Mouse (Mus musculus): ENCODE measurements around the gene Fam187a. TPM values are rescaled to one million over a fixed set of nuclear protein-coding genes. Genes with fewer than 3 reads are reported as not detected.

Gene Fam187a
- polyA plus RNA-seq (2017; shearing (Covaris generic)) = not detected

DNA sequence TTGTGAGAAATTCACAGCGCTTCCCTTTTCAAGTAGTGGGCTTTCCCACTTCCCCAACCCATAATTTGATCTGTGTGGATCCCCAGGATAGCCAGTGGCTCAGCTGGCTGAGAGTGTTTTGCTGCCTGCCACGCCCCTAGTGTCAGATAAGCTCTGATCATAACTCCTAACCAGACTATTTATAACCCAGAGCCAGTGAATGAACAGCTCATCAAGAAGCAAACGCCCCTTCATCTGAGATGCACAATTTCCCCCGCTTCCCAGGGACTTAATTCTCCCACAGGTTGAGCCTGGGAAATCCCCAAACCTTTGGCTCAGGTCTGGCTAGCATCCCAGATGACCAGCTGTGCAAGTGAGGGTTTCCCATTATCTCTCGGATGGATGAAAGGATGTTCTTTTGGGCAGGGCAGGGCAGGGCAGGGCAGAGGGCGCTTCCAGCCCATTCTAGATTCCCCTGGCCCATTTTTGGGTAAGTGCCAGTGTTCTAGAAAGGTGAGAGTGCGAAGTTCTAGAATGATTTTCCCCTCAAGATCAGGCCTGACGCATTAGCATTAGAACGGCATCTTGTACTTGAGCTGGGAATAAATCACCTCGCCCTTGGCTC, at the start of gene Fam187a:
Gene Fam187a (plus strand): TSS at position 554 of the 604 bp plus-strand sequence.
- ATAC-seq = no peak

DNA sequence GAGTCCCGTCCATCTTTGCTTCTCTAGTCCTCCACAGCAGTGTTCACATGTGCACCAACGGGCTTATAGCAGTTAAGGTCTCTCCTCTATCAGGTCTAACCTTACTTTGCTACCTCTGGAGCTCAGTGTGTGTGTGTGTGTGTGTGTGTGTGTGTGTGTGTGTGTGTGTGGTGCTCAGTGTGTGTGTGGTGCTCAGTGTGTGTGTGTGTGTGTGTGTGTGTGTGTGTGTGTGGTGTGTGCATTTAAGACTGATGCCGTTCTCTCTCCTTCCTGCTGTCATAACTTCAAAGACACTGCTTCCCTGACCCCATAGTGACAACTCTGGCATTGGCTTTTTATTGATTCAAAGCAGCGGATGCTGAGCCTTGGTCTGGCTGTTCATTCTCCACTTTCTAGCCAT, 49.4 kb upstream of the Fam187a start, which contains the start of gene Higd1b:
Gene Higd1b (plus strand): TSS at position 301 of the 400 bp plus-strand sequence.
- ATAC-seq = no peak

DNA sequence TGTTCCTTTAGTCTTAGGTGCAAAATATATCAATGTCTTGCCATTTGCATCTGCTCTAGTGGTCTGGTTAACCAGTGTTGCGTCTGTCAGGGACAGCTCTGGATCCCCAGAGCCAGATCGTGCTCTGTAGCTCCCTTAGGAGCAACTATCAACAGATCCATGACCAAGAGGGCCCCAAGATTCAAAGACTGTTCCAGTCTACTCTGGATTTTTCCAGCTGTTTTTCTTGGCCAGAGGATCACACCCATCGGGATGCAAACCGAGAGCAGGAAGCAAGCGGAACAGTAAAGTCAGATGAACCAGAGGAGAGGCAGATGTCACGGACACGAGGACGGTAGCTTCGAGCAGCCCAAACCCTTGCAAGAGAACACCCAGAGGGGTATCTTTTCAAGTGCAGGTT, 48.8 kb upstream of the Fam187a start:
- no peak for ATAC-seq

DNA sequence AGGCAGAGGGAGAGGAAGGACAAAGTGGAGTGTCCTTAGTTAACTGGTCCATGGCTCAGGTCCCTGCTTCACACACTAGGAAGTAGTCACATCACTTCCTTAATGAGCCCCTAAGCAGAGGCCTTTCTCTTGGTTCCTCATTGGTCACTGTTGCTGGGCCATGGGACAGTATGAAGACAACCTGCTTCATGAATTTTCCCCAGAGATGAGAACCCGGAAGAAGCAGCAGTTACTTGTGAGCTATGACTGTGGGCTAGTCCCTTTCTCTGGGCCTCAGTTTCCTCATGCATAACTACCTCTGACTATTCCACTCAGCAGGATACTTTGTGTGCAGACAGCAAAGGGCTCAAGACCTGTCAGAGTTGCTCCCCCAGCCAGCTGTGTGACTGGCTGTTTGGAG, 47.6 kb upstream of the Fam187a start:
- no peak for ATAC-seq

DNA sequence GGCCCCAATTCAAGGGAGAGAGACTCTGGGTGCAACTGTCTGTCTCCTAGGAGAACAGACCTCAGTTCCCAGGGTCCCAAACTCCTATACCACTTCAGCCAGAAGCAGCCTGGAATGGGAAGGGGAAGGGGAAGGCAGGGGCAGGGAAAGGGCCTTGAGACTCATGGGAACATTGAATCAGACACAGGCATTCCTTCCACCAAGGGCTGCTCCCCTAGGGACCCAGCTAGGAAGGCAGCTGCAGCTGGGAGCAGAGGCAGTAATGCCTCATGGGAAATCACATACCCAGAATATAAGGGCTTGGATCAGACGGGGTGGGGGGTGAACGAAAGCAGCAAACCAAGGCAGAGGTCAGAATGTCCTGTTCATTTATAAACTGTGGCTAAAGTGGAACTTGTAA, 46.8 kb upstream of the Fam187a start:
- no peak for ATAC-seq

DNA sequence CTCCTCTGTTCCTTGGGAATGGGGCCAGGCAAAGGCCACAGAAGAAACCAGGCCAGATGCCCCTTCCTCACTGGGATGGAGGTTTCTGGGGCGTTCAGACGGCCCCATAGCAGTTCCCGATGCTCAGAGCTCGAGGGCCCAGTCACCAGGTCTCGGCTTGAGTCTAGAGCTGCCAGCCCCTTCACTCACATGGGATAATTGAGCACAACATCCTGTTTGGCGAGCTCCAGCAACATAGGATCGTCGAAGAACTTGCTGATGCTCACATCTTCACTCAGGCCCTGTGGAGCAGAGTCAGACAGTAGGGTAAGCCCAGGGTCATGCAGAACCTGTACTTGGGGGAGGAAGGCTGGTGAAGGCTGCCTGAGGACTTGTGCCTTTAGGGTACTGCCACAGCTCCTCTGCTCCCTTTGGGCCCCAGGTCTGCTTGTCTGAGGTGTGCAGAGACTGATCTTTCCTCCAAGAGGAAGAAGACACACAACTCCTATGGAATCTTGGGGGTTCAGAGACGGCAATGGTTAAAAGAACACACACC, 46.3 kb upstream of the Fam187a start:
- ATAC-seq = no peak

DNA sequence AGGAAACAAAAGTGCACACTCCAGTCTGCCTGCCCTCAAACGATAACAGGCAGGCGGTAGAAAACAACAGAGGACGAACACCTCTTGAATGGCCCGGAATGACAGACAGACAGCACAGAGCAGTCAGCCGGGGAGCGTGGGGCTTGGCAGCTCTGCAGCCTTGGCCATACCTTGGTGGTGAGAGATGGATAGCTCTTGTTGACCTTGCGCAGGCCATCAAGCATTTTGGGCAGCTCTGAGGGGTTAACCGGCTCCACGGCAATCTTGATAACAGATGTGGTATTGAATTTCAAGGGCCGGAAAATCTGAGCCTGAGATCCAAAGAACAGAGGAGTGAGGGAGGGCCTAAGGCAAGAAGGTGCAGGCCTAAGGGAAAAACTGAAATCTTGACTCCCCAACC, 39.0 kb upstream of the Fam187a start:
- no peak for ATAC-seq

DNA sequence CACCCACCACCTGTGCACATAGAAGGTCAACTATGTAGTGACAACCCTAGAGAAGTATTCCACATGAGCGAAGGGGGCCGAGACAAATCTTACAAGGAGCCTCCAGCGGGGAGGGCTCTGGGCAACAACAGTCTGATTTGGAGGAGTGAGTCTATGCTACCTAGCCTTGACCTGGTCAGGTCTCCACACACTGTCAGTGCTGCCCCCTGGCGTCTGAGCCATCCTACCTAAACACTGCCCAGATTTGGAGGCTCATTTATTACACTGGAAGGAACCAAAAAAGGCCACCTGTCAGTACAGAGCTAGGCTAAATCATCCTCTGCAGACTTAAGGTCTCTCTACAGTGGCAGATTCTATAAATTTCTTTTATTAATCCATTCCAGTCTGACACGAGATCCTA, 33.1 kb upstream of the Fam187a start:
- no peak for ATAC-seq

DNA sequence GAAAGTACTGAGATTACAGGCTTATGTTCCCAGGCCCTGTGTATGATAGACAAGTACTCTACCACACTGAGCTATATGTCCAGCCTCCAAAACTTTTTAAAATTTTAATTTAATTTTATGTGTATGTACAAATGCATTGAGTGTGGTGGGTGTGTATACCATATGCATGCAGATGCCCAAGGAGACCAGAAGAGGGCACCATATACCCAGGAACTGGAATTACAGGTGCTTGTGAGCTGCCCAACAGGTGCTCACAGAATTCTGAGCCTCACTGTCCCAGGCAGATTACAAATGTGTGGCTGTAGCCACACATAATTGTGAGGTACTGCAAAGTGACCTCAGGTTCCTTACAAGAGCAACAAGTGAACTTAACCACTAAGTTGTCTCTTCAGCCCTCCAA, 31.2 kb upstream of the Fam187a start:
- ATAC-seq = no peak

DNA sequence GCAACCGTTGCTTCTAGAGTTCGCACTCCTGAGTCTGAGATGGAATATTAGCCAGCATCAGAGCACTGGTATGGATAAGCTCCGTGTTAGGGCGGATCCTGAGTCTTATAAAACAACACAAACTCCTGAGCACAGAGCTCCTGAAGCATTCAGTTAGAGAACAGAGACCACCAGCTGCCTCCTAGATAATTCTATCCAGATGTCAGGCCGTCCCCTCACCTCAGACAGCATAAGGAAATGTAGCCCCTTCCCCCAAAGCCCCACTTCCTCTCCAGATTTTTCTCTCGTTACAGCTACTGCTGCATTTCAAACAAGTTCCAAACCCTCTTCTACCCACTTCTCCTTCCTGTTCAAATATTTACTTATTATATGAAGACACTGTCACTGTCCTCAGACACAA, 29.0 kb upstream of the Fam187a start:
- no peak for ATAC-seq

DNA sequence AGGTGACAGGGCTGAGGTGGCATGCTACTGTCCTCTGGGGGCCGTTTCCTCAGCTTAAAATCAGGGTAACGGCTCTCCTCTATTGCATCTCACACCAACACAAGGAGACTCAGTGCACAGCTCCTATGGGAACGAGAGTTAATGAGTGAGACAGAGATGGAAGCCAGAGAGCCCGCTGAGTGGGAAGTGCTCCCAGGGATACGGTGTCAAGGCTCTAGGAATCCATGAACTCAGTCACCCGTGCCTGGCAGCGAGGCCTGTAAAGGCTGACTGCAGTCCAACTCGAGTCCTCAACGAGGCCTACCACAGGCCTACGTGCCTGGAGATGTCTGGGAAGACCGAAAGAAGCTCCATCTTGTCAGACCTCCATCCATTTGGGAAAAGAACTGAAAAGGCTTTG, 26.0 kb upstream of the Fam187a start:
- ATAC-seq = no peak

DNA sequence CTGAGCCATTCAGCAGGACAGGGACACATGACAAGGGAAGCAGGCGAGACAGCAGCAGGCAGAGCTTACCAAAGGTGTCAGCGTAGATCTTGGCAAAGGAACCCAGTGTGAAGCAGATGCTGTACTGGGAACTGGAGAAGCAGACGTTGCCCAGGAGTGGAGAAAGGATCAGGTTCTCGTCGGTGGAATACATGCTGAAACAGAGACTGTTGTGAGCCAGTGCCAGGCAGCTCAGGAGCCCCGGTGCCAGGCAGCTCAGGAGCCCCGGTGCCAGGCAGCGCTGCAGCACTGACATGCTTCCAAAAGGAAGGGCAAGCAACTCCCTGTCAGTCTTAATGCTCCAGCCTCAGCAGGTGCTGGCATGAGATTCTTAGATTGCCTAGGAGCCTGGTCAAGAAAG, 25.0 kb upstream of the Fam187a start:
- no peak for ATAC-seq

DNA sequence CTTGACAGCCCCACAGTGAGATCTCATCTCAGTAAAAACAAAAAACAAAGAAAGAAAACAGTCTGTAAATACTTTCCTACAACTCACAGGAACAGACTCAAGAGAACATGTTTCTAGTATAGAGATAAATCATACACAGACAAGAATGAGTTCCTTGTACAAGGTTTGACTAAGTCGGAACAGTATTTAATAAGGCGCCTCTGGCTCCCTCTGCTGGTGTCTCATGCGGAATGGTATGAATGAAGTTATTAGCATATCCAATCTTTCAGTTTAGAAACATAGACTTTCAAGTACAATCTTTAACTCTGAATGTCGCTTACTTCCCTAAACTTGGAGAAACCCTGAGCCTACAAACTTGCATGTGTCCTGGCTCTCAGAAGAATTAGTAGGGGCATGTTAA, 20.7 kb upstream of the Fam187a start:
- no peak for ATAC-seq

DNA sequence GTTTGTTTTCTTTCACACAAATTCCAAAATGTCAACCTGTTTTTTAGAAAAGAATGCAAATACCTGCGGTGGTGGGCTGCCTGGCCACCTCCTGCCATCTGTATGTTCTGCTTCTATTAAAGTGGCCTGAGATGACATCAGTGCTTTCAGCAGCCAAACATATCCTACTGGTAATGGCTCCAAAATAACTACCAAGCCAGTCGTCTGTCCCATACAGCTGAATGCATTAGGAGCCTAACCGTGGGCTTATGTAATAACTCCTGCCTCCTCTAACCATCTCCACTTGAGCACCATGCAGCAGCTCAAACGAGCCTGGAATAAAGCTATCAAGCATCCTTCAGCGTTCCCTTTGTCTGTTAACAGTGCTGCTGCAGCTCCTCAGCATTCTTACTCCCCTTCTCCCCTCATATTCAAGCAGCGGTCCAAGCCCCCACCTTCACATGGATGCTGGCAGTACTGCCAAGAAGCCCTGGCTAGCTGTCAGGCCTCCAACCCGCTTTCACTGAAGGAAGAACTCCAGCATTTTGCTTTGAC, 10.1 kb upstream of the Fam187a start:
- no peak for ATAC-seq

DNA sequence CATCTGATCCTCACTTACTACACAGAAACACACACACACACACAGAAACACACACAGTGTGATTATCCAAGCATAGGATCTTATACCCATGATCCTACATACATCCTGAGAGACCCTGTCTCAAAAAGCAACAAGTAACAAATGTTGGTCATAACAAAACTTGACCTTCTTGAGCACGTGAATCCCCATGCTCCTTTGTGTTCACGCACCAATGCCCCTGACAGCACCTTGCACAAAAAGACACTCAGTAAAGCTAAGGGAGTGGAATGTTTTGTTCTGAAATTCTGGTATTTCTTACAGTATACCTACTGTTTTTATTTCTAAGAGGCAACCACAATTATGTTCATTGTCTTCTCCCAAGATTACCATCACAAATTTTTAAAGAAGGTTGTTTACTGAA, 5.4 kb upstream of the Fam187a start:
- no peak for ATAC-seq

DNA sequence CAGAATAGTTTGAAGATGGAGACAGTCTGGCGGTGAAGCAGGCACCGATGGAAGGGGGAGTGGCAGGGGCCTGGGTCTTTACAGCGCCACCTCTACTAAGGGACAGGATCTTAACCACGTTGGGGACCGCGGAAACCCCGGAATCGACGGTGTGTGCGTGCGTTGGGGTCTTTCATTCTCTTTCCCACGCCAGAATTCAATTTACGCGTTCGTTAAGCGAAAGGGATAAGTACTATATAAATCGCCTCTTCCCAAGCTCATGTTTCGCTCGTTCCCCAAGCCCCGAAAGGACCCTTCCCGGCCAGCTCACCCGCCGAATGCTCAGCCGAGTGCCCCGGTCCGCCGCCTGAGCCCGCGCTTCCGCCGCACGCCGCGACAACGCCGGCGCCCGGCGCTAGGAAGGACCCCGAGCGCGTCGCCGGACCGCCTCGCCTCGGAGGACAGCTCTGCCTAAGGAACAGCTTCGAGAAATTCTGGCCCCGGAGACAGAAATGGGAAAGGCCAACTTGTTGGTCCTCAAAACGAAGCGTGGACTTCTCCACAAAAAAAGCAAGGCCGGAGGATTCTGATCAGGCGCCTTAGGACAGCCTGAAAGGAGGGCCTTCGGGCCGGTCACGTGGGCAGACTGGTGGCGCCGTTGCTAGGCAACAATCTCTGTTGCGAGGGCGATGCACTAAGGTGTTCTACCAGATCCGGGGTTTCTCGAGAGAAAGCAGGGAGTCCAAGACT, 4.2 kb upstream of the Fam187a start, which contains the start of the genes Eftud2 and Ccdc103:
Gene Eftud2 (minus strand): TSS at position 401 of the 729 bp plus-strand sequence.
Gene Ccdc103 (plus strand): TSS at position 620 of the 729 bp plus-strand sequence.
- peak; percentile 89 for ATAC-seq

DNA sequence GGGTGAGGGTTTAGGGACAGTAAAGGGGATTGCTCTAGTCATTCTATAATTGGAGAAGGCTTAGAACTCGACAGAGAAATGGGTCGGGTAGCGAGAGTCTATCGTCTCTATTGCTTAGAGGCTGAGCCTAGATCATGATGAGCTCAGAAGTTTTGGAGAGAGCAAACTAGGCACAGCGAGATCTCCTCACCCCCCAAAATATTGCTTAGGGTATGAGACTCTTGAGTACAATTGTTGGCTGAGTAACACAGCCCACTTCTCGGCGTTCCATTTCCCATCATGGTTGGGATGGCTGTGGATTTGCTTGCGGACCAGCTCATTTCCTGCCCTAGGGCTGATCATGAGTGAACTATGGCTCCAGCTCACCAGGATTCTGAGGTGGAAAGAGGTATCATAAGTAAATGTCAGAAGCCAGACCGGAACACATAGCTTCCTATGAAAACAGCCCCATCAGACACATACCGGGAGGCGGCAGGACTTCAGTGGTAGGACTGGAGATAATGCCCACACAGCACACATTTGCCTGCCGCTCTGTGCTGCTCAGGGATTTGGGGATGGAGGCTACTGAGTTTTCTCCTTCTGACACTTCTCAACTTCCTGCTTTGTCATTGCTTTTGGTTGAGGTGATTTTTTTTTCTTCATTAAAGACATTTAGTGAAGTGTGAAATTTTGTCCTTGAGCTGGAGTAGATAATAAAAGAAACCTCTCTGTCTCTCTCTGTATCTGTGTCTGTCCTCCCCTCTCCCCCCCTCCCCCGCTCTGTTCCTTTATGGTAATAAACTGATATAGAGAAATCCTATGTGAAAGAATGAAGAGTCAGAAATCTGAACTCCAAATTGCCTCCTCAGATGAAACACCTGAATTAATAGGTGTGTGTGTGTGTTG, 3.4 kb upstream of the Fam187a start:
- ATAC-seq = peak; percentile 39

DNA sequence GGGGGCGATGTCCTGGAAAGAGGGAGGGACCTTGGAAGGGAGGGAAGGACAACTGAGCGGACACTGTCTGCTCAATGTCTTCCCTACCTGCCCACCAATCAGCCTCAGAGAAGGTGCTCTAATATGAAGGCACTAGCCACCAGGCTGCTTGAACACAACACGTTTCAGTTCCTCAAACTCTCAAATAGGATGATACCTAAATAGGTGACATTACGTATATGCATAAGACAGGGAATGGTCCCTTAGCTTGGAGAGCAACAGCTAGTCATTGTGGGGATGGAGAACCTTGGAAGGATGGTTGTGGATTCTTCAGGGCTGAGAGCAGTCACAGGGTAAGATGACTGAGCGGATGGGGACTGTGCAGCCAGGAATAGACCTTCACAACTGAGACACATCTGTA, 2.5 kb downstream of the Fam187a start:
- ATAC-seq = no peak

DNA sequence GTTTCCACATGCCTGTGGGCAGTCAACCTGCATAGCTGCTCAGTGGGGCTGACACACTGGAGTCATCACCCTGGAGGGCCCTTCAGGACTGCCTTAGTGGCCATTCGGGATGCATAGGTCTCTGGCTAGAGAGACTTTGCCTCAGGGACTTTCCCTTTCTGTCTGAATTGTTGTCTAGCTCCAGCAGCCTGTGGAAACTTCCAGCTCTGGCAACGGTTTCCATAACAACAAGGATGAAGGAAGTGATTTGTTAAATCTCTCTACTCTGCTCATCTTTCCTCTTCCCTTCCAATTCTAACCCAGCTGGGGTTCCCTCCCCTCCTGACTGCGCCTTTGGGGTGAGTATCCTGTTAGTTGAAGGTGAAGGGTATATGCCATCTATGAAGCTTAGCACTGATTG, 3.2 kb downstream of the Fam187a start:
- ATAC-seq = no peak

DNA sequence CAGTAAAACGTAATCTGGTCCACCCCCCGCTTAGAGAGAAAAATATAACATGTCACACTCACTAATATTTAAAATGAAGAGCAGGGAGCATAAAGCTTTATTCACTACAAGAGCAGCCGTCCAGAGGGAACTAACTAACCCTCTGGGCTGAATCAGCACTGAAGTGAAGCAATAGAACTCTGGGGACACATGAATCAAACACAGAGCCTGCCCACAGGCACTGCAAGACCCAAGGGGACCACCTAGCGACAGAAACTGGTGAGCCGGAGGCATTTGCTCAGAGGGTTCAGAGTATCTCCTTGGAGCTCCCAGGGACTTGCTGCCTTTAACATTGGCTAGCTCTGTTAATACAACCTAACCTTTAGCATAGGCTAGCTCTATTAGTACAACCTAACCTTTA, 5.1 kb downstream of the Fam187a start:
- ATAC-seq = no peak

DNA sequence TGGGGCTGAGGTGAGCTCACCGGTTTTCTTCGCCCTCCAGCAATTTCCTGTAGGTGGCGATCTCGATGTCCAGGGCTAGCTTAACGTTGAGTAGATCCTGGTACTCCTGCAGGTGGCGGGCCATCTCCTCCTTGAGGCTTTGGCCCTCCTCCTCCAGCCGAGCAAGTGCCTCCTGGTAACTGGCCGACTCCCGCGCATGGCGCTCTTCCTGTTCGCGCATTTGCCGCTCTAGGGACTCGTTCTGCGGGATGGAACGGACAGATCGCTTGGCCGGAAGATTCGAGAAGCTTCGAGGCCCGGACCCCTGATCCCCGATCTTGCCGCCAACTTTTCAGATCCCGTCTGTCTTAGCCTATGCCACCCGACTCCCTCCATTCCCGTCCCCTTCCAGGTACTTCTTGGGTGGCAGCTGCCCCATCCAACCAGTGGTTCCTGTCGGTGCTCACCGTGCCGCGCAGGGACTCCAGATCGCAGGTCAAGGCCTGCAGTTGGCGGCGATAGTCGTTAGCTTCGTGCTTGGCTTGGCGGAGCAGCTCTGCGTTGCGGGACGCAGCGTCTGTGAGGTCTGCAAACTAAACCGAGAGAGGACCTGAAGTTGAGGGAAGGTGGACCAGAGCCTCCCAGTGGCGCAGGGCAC, 8.2 kb downstream of the Fam187a start:
- peak; percentile 56 for ATAC-seq

DNA sequence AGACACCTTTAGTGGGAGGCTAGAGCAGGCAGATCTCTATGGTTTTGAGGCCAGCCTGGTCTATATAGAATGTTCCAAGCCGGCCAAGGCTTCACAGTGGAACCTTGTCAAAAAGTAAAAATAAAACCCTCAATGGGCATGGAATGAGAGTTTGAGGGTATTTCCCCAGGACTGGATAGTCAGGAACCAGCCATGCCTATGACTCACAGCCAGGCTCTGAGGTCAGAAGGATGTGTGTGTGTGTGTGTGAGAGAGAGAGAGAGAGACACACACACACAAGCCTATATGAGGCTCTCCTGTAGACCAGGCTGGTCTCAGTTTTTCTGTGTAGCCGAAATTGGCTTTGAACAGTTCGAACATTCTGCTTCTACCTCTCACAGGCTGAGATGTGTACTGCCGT, 9.7 kb downstream of the Fam187a start:
- no peak for ATAC-seq

Measured in inflammation-experienced regulatory T-cells, adult 6 months (primary cell).